Mouse (Mus musculus) adrenal gland, adult 2 months (tissue): ENCODE measurements at regions not wholly inside any gene's neighbourhood (a gene's known extent, or its start where the extent isn't known, plus 50 kb on each side); places are given as distances from the start of the nearest gene placed in this dataset.

ENCODE experiments used
- DNase-seq: peaks from one replicate; pipeline ENCODE4 v3.0.0; 2021

- no peak for DNase-seq
Measured at GRCm38 (mm10) chr11:65363846-65364245, 94.1 kb upstream of the Myocd start.

GRCm38 (mm10) chr11:65360729-65361128 is 90.9 kb upstream of the Myocd start:
- DNase-seq, result no peak

GRCm38 (mm10) chr11:65358908-65359307 is 89.1 kb upstream of the Myocd start:
- no peak for DNase-seq

- no peak for DNase-seq
Measured at GRCm38 (mm10) chr11:65352516-65352915, 82.7 kb upstream of the Myocd start.

- no peak for DNase-seq
Measured at GRCm38 (mm10) chr11:65349013-65349412, 79.2 kb upstream of the Myocd start.

- DNase-seq, result no peak
Measured at GRCm38 (mm10) chr11:65341683-65342440, 72.1 kb upstream of the Myocd start.

GRCm38 (mm10) chr11:65334286-65334685 is 64.5 kb upstream of the Myocd start:
- DNase-seq, result no peak

- DNase-seq, result no peak
Measured at GRCm38 (mm10) chr11:65333101-65333500, 63.3 kb upstream of the Myocd start.

- DNase-seq, result no peak
Measured at GRCm38 (mm10) chr11:65322877-65323440, 53.2 kb upstream of the Myocd start.
